Mouse (Mus musculus): ENCODE measurements around the gene Gata5.

- TF ChIP-seq GATA1 (IDR thresholded peaks at IDR 0.05; ENCODE audit: low read depth, low read length) (no peak), E2F4 (IDR thresholded peaks at IDR 0.05; ENCODE audit: borderline replicate concordance, low read depth, low read length) (no peak), EP300 (IDR thresholded peaks at IDR 0.05; ENCODE audit: low read depth in 1 of 2, low read length in 2 of 2) (no peak), NELFE (IDR thresholded peaks at IDR 0.05; ENCODE audit: low read depth, low read length) (no peak), MEF2A (IDR thresholded peaks at IDR 0.05; ENCODE audit: extremely low read depth, insufficient replicate concordance, low read depth, low read length, poor library complexity, severe bottlenecking) (no peak), CTCF (IDR thresholded peaks at IDR 0.05 in 2 of 3, conservative IDR thresholded peaks at IDR 0.05 in 1 of 3; ENCODE audit: control insufficient read depth in 1 of 3, insufficient read depth in 1 of 3, low read depth in 2 of 3, low read length in 3 of 3, poor library complexity in 1 of 3, severe bottlenecking in 1 of 3) (no peak), RAD21 (IDR thresholded peaks at IDR 0.05; ENCODE audit: low read depth, low read length) (no peak), ZKSCAN1 (IDR thresholded peaks at IDR 0.05; ENCODE audit: low read depth, low read length) (no peak), MAZ (IDR thresholded peaks at IDR 0.05; ENCODE audit: low read depth, low read length) (no peak), MAX (IDR thresholded peaks at IDR 0.05; ENCODE audit: low read length) (no peak), POLR2A (IDR thresholded peaks at IDR 0.05; ENCODE audit: control insufficient read depth in 1 of 2, insufficient read depth in 1 of 2, low read depth in 1 of 2, low read length in 2 of 2, poor library complexity in 1 of 2) (no peak), MYB (IDR thresholded peaks at IDR 0.05; ENCODE audit: low read depth, low read length) (no peak), HCFC1 (IDR thresholded peaks at IDR 0.05; ENCODE audit: low read depth, low read length) (no peak)
Observed at GRCm38 (mm10) chr2:180306009-180306408, 28.5 kb downstream of the Gata5 start.

Data from MEL (cell line).